Mouse (Mus musculus) liver, postnatal 0 days (tissue): ENCODE results near the gene Gng8. TPM values are rescaled to one million over a fixed set of nuclear protein-coding genes. Genes with fewer than 3 reads are reported as not detected.
A peak's percentile ranks its signal among the peaks of the same experiment; 100 is the strongest.

ENCODE experiments used
- ATAC-seq: fragments of 200-750 bp; cut with Nextera tagmentation; 2 replicates; pipeline ENCODE4 v1.8.0; 2017; ENCODE audit warnings: mild to moderate bottlenecking, moderate library complexity
- DNase-seq: peaks from one replicate; pipeline ENCODE4 v3.0.0-alpha.2; 2016
- H3K27ac ChIP-seq: fragments of 300-500 bp; sonication (generic); 2 replicates; pipeline ENCODE4 v1.5.1; 2014; ENCODE audit warnings: antibody characterized with exemption, moderate library complexity, mild to moderate bottlenecking, low read depth
- H3K27me3 ChIP-seq: fragments of 300-500 bp; sonication (generic); 2 replicates; pipeline ENCODE4 v1.6.1; 2014; ENCODE audit warnings: low read length, control low read depth, mixed read lengths; ENCODE audit not compliant: insufficient read depth
- H3K36me3 ChIP-seq: fragments of 300-500 bp; sonication (generic); replicated peaks from 2 replicates; pipeline ENCODE4 v1.6.1; 2014; ENCODE audit warnings: mild to moderate bottlenecking, control low read depth, low read length, moderate library complexity, mixed read lengths; ENCODE audit not compliant: insufficient read depth
- H3K4me1 ChIP-seq: fragments of 300-500 bp; sonication (generic); 2 replicates; pipeline ENCODE4 v1.6.1; 2014; ENCODE audit warnings: antibody characterized with exemption, mild to moderate bottlenecking, control low read depth; ENCODE audit not compliant: insufficient read depth
- H3K4me2 ChIP-seq: fragments of 300-500 bp; sonication (generic); 2 replicates; pipeline ENCODE4 v1.6.1; 2014; ENCODE audit warnings: low read depth, mild to moderate bottlenecking, low read length, moderate library complexity, mixed read lengths
- H3K4me3 ChIP-seq: fragments of 300-500 bp; sonication (generic); 2 replicates; pipeline ENCODE4 v1.5.1; 2014; ENCODE audit warnings: low read depth, low read length
- H3K9ac ChIP-seq: fragments of 300-500 bp; sonication (generic); replicated peaks from 2 replicates; pipeline ENCODE4 v1.6.1; 2014; ENCODE audit warnings: mild to moderate bottlenecking, moderate library complexity
- H3K9me3 ChIP-seq: fragments of 300-500 bp; sonication (generic); 2 replicates; pipeline ENCODE4 v1.6.1; 2016; ENCODE audit warnings: mild to moderate bottlenecking, control low read depth, low read length, mixed read lengths
- CTCF ChIP-seq: sonication (generic); IDR thresholded peaks from 2 replicates; pipeline ENCODE4 v1.5.1; 2016; ENCODE audit warnings: antibody characterized with exemption, low read depth
- EP300 ChIP-seq: IDR thresholded peaks from 2 replicates; pipeline ENCODE4 v1.6.1; 2016; ENCODE audit warnings: antibody characterized with exemption, low read depth, mild to moderate bottlenecking
- WGBS: fragments of 180-500 bp; shearing (Covaris S2); extraction: QIAGEN DNeasy Blood & Tissue Kit; methylation state at CpG from one replicate; pipeline ENCODE4 v1.1.7; 2014; ENCODE audit not compliant: insufficient replicate concordance; 5-methylcytosine and 5-hydroxymethylcytosine counted together
- polyA plus RNA-seq: library from polyadenylated mRNA; unstranded; fragments of >200 nt; fragmentation: Nextera tagmentation; extraction: Ambion mirVana; gene quantifications from 2 replicates; pipeline ENCODE4 v1.2.1, GENCODE M21; 2015

Gng8 gene
- polyA plus RNA-seq, 1 experiment from 2014 or later = 0.20 TPM

DNA sequence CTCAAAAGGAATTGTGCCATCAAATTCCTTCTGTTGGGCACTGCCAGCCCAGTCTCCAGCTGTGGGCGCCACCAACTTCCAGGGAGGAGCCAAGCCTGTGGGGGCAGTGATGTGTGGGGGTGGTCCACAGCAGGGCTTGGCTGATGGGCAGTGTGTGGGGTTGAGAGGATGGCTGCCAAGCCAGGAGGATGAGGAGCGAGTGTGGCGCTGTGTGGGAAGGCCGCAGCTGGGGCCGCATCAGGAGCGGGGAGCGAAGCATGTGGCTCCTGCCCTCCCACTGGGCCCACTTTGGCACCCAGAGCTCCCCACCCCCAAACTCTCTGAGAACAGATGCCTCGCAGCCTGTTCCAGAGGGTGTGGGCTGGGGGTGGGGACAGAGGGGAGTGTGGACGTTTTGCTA, 26.4 kb downstream of the Gng8 start:
- Histone ChIP-seq H3K9ac (no peak overlapping the region), H3K4me3 (no peak overlapping the region), H3K27me3 (no peaks in the 10 kb centered on the region), H3K4me2 (no peak overlapping the region), H3K27ac (no peak overlapping the region), H3K9me3 (no peaks in the 10 kb centered on the region), H3K36me3 (peaks cover 64% of the 10 kb centered on the region), H3K4me1 (peaks cover 31% of the 10 kb centered on the region)
- 86% methylated on average over 9 of the region's 9 CpGs for WGBS
- TF ChIP-seq EP300 = no peak
- TF ChIP-seq CTCF = no peak
- DNase-seq (no peak), ATAC-seq (no peak)

DNA sequence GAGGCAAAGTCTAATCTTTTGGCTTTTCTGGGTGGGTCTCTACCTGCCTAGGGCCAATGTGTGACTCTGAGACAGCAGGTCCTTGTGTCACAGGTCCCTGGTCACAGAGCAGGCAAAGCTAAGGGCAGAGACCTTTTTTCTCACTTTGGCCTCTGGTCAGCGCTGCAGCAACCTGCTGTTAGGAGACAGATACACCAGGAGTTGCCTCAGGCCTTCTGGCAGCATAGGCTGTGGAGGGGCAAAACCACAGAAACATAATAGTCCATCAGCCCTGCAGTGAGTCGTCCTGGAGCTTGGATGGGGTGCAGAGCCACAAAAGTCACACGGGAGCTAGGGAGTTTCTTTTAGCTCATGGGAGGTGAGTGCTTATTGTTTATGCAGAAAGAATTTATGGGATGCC, 27.1 kb downstream of the Gng8 start:
- H3K4me1 ChIP-seq = peaks cover 31% of the 10 kb centered on the region
- H3K9ac ChIP-seq = no peak overlapping the region
- H3K9me3 ChIP-seq = no peaks in the 10 kb centered on the region
- H3K4me2 ChIP-seq = no peak overlapping the region
- WGBS = 91% methylated on average over 3 of the region's 3 CpGs
- H3K4me3 ChIP-seq = no peak overlapping the region
- DNase-seq (no peak), ATAC-seq (no peak)
- H3K27me3 ChIP-seq = no peaks in the 10 kb centered on the region
- no peak overlapping the region for H3K27ac ChIP-seq
- TF ChIP-seq EP300 = no peak
- TF ChIP-seq CTCF = no peak
- peaks cover 64% of the 10 kb centered on the region for H3K36me3 ChIP-seq

DNA sequence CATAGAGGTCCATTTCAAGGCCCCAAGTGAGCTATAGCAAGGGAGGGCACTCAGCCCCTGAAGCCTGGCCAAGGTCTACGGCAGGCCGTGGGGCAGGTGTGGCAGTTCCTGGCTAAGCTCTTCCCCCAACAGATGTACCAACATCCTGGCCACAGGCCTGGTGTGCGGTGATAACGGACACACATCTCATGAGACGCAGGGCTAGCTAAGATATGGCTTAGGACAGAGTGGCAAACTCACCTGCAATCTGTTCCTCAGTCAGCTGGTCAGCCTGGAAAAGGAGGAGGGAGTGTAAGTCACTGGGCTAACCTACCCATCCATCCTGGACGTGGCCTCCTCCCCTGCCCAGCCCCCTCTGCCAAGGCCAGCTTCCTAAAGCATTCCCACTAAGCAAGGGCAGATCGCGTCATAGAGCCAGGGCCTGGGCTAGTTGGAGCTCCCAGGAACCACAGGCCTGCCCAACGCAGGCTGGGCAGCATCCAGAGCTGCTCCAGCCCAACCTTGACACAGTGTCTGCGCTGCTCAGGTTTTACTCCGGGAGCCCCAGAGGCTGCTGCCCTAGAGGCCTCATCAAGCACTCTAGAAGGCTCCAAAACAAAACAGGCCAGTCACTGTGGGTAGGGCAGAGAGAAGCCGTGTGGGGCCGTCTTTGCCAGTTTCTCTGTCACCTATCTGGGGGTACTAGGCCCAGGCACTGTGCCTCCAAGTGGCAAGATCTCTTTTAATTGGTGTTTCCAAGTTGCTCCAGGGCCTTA, 28.0 kb downstream of the Gng8 start:
- no peak overlapping the region for H3K4me3 ChIP-seq
- TF ChIP-seq EP300 (peak; percentile 80), CTCF (no peak)
- peak overlapping the region; percentile 45; the same call in 1 of the 2 replicates for H3K27ac ChIP-seq
- DNase-seq (peak; percentile 52), ATAC-seq (no peak)
- no peak overlapping the region for H3K9ac ChIP-seq
- H3K9me3 ChIP-seq = no peaks in the 10 kb centered on the region
- H3K36me3 ChIP-seq = peaks cover 58% of the 10 kb centered on the region
- H3K4me2 ChIP-seq = peak overlapping the region; percentile 18; the same call in 1 of the 2 replicates
- H3K4me1 ChIP-seq = peaks cover 31% of the 10 kb centered on the region
- 64% methylated on average over 13 of the region's 13 CpGs for WGBS
- no peaks in the 10 kb centered on the region for H3K27me3 ChIP-seq

DNA sequence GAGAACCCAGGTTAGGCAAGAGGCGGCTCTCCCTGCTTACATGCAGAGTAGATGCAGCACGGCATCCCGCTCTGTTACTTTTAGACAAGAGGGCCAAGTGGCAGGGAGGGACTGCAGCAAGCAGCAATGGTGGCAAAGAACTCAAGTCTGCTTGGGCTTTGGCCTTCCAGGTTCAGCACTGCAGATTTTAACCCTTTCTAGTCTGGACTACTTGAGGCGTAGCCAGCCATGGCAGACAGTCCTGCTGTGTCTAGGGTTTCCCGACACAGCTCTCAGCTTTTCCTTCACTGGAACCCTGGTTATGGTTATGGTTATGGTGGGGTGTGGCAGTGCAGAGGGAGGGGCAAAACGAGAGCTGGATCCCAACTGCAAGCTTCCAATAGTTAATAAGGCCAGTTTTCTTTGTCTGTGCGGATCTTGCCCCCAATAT, 28.6 kb downstream of the Gng8 start:
- Histone ChIP-seq H3K27ac (no peak overlapping the region), H3K9ac (no peak overlapping the region), H3K36me3 (peaks cover 53% of the 10 kb centered on the region), H3K9me3 (no peaks in the 10 kb centered on the region), H3K4me3 (no peak overlapping the region), H3K4me2 (no peak overlapping the region), H3K4me1 (peaks cover 34% of the 10 kb centered on the region), H3K27me3 (no peaks in the 10 kb centered on the region)
- WGBS = 86% methylated on average over 7 of the region's 7 CpGs
- DNase-seq (no peak), ATAC-seq (no peak)
- TF ChIP-seq CTCF = no peak
- no peak for TF ChIP-seq EP300

DNA sequence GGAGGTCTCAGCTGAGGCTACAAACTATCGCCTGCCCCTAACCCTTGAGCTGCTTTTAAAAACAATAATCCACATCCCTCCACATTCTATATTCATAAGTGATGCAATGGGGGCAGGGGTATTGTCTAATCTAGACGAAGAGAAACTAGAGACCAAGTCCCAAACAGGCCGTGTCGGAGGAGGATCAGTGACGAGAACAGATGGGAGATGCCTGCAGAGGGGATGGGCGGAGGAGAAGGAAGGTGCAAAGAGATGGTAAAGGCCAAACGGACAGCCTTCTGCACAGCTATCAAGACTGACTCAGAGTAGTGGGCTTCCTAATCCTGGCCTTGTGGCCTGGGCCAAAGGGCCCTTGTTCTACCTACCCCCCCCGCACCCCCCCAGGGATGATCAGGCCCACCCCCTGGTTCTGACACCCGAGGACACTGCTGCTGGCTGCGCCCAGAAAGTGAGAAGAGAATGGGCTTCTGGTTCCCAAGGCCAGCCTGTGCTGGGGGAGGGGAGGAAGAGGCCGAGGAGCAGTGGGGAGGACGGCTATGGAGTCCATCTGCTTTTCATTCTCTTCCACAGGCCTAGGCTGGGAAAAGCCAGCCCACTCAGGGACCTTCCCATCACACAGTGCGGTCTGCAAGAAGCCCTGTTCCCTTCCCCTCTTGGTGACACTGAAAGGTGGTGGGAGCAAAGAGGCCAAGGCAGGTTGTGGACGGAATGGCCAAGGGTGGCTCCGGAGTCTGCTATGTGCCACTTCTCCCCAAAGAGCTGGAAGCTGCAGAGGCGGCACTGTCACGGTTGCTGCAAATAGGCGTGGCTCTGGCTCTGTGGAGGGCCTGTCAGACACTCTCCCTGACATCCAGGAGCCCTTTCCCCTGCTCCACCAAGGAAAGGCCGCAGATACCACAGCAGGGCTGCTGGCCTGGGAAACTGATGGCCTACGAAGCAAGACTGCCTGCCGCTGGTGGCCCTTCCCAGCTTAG, 29.5 kb downstream of the Gng8 start:
- H3K27me3 ChIP-seq = no peaks in the 10 kb centered on the region
- DNase-seq (no peak), ATAC-seq (no peak)
- H3K4me3 ChIP-seq = peak overlapping the region; percentile 94; the same call in 1 of the 2 replicates
- 0 out of 2 replicates have a peak overlapping the region, but pooled peaks have one; percentile 92 for H3K27ac ChIP-seq
- peaks cover 34% of the 10 kb centered on the region for H3K4me1 ChIP-seq
- WGBS = 71% methylated on average over 21 of the region's 21 CpGs
- H3K36me3 ChIP-seq = peaks cover 45% of the 10 kb centered on the region
- peak overlapping the region; percentile 94 for H3K9ac ChIP-seq
- TF ChIP-seq EP300 (no peak), CTCF (no peak)
- H3K9me3 ChIP-seq = no peaks in the 10 kb centered on the region
- H3K4me2 ChIP-seq = peak overlapping the region; percentile 99

DNA sequence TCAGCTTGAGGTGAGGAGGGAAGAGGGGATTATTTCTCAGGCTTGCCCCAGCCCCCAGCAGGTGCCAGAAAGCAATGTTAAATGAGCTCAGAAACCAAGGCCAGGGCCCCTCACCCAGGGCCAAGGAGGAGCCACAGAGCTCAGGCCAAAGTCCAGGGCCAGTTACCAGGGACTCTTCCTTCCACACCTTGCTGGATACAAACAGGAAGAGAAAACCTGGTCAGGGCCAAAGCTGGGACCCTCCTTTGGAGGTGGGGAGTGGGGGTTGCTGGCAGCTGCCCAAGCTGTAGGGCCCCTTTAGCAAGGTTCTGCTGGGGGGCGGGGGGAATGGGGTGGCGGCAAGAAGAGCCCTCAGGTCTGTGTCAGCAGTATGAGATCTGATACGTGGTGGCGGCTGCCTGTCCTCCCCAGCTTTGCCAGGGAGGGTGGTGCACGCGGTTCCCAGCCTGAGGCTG, 30.3 kb downstream of the Gng8 start:
- peak overlapping the region; percentile 94 for H3K9ac ChIP-seq
- no peaks in the 10 kb centered on the region for H3K9me3 ChIP-seq
- TF ChIP-seq EP300 (no peak), CTCF (no peak)

More for the DNA sequence above, 30.3 kb downstream of the Gng8 start:
- 27% methylated on average over 6 of the region's 6 CpGs for WGBS
- DNase-seq = peak; percentile 27
- H3K27ac ChIP-seq = peak overlapping the region; percentile 92; the same call in 1 of the 2 replicates
- H3K27me3 ChIP-seq = no peaks in the 10 kb centered on the region
- H3K4me1 ChIP-seq = peaks cover 34% of the 10 kb centered on the region
- H3K4me2 ChIP-seq = peak overlapping the region; percentile 99
- H3K4me3 ChIP-seq = peak overlapping the region; percentile 94
- ATAC-seq = no peak
- peaks cover 37% of the 10 kb centered on the region for H3K36me3 ChIP-seq
